ENCODE assay signal across 14 mouse cellular contexts in the genomic region with DNA sequence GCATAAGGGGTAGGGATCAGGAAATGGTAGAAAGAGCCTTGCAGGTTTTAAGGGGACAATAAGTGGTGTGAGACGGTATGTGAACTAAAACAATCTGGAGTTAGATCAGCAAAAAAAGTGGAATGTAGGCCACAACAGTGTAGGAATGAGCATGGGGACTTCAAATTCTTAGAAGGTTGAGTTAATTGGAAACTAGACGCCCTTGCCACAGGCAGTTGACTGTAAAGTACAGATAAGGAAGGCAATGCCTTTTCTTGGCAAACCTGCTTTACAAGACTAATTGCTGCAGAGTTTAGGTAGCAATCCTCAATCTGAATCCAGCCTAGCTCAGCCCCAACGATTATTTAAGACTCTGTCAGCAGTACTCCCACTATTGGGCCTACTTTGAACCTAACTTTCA.
"Had no signal": no experiment of that assay in that cellular context is flagged by ENCODE, and none has a peak within 500 bp of the region (broad histone marks: within the 10 kb centered on the region; RNA-seq: fewer than 3 reads in every experiment).

No protein-coding gene starts in this region.

- H3K4me3 ChIP-seq: layer of hippocampus, adult 2 months; limb, embryonic 13.5 days; neural tube, embryonic 13.5 days had no signal

- H3K36me3 ChIP-seq: limb, embryonic 13.5 days; neural tube, embryonic 13.5 days had no signal

- DNase-seq: left cerebral cortex, postnatal 4 days; lung, adult 18-20 months; lung, postnatal 36 days; midbrain, embryonic 14.5 days; right cerebral cortex, postnatal 25 days; thymus, adult 18-20 months; thymus, postnatal 14 days had no signal

- H3K4me1 ChIP-seq: limb, embryonic 13.5 days; neural tube, embryonic 13.5 days had no signal

- H3K27ac ChIP-seq: layer of hippocampus, adult 2 months; limb, embryonic 13.5 days; liver, embryonic 14.5 days; neural tube, embryonic 13.5 days had no signal

- H3K27me3 ChIP-seq: limb, embryonic 13.5 days; neural tube, embryonic 13.5 days had no signal

- H3K9me3 ChIP-seq: neural tube, embryonic 13.5 days had no signal

- H3K4me2 ChIP-seq: limb, embryonic 13.5 days; neural tube, embryonic 13.5 days had no signal

- H3K9ac ChIP-seq: limb, embryonic 13.5 days; liver, embryonic 14.5 days; neural tube, embryonic 13.5 days had no signal

- ATAC-seq: hindbrain, embryonic 16.5 days; inflammation-experienced regulatory T-cells, adult 6 months; intestine, postnatal 0 days had no signal
